Mouse (Mus musculus): ENCODE measurements around the gene U2surp.

DNA sequence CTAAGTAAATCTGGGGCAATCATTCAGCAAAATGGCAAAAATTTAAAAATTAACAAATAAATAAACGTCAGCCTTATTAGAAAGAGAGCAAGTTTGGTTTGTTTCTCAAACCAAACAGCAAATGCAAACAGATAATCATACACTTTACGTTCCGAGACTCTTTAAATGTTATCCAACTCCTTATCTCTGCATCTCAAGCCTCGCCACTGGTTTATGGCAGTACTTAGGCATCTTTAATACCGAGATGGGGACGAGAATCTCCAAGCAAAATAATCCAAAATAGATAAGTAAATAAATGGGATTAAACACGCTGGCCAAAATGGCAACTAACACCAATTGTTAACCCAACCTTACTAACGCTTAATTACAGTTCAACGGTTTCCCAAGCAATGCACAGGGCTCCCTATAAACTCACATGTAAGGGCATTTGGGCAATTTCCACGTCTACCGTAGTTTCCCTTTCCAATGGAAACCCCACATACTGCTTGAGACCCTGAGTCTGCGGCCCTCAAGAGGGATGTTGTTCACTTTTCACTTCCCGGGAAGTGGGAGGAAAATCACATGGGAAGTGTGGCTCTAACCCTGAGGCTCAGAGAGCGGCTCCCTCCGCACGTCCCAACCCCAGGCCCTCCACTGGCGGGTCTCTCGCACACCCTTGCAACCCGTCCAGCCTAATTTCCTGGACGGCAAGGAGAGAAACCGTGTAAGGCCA is 947 bp downstream of the U2surp start:
- TF ChIP-seq CTCF (IDR thresholded peaks at IDR 0.05; ENCODE audit: control insufficient read depth, insufficient read depth, insufficient read length) (no peak), USF1 (IDR thresholded peaks at IDR 0.05; ENCODE audit: low read depth) (no peak), CEBPB (IDR thresholded peaks at IDR 0.05; ENCODE audit: low read depth) (no peak), FOSL1 (IDR thresholded peaks at IDR 0.05; ENCODE audit: insufficient read depth, low read length, poor library complexity, severe bottlenecking) (no peak), MAX (IDR thresholded peaks at IDR 0.05) (no peak), MYOG (IDR thresholded peaks at IDR 0.05; ENCODE audit: control insufficient read depth, extremely low read depth, insufficient read length) (no peak), MYOD1 (IDR thresholded peaks at IDR 0.05; ENCODE audit: control insufficient read depth, insufficient read length, low read depth) (no peak)
